Mouse (Mus musculus): Measurements from ENCODE around the gene Exosc1. TPM values are rescaled to one million over a fixed set of nuclear protein-coding genes. Genes with fewer than 3 reads are reported as not detected.

The Exosc1 gene
- polyA plus RNA-seq, 2 experiments from 2014 or later, result 83.6 to 89.9 TPM

Other genes with a start within 250 kb of the Exosc1 start
- not detected for gene Slit1, start 189.8 kb downstream of the Exosc1 start, polyA plus RNA-seq (2017; shearing (Covaris generic))
- 1 to 10 TPM; 3.0 to 5.9 TPM for gene Arhgap19, start 131.4 kb downstream of the Exosc1 start, polyA plus RNA-seq (2017; shearing (Covaris generic))
- 10 to 100 TPM; 24.5 to 30.3 TPM for gene Frat1, start 103.5 kb downstream of the Exosc1 start, polyA plus RNA-seq (2017; shearing (Covaris generic))
- 1 to 10 TPM in 1 of 2 experiments, under 1 TPM in 1; 0.75 to 1.9 TPM for gene Frat2, start 85.3 kb downstream of the Exosc1 start, polyA plus RNA-seq (2017; shearing (Covaris generic))
- gene Rrp12, start 37.2 kb downstream of the Exosc1 start, polyA plus RNA-seq (2017; shearing (Covaris generic)), result 10 to 100 TPM in 1 of 2 experiments, 1 to 10 TPM in 1; 7.2 to 17.3 TPM
- gene Pgam1, start 21.5 kb downstream of the Exosc1 start, polyA plus RNA-seq (2017; shearing (Covaris generic)), result 10 to 100 TPM; 41.8 to 43.3 TPM
- 10 to 100 TPM; 40.7 to 59.3 TPM for gene Zdhhc16, start 57 bp upstream of the Exosc1 start, polyA plus RNA-seq (2017; shearing (Covaris generic))
- 100 to 1,000 TPM in 1 of 2 experiments, 10 to 100 TPM in 1; 78.1 to 104 TPM for gene Mms19, start 47.7 kb upstream of the Exosc1 start, polyA plus RNA-seq (2017; shearing (Covaris generic))
- gene Ubtd1, start 48.3 kb upstream of the Exosc1 start, polyA plus RNA-seq (2017; shearing (Covaris generic)), result 1 to 10 TPM; 3.7 to 4.1 TPM
- not detected for gene Ankrd2, start 102.6 kb upstream of the Exosc1 start, polyA plus RNA-seq (2017; shearing (Covaris generic))
- gene Hoga1, start 112.2 kb upstream of the Exosc1 start, polyA plus RNA-seq (2017; shearing (Covaris generic)), result not detected
- gene 4933411K16Rik, start 118.8 kb upstream of the Exosc1 start, polyA plus RNA-seq (2017; shearing (Covaris generic)), result not detected
- under 1 TPM in 1 of 2 experiments, not detected in 1; 0.52 TPM for gene Morn4, start 152.9 kb upstream of the Exosc1 start, polyA plus RNA-seq (2017; shearing (Covaris generic))
- 10 to 100 TPM; 11.4 to 17.4 TPM for gene Pi4k2a, start 157.0 kb upstream of the Exosc1 start, polyA plus RNA-seq (2017; shearing (Covaris generic))
- 1 to 10 TPM; 4.5 to 7.2 TPM for gene Avpi1, start 195.6 kb upstream of the Exosc1 start, polyA plus RNA-seq (2017; shearing (Covaris generic))
- 1 to 10 TPM; 6.8 to 7.5 TPM for gene Marveld1, start 214.0 kb upstream of the Exosc1 start, polyA plus RNA-seq (2017; shearing (Covaris generic))
- gene Zfyve27, start 230.5 kb upstream of the Exosc1 start, polyA plus RNA-seq (2017; shearing (Covaris generic)), result 10 to 100 TPM; 19.5 to 21.0 TPM

Measured in CD4-positive, CD25-positive, alpha-beta regulatory T cell, adult 4 months (primary cell).